Mouse (Mus musculus) neural tube, embryonic 15.5 days (tissue): ENCODE results near the gene Pick1. TPM values are rescaled to one million over a fixed set of nuclear protein-coding genes. Genes with fewer than 3 reads are reported as not detected.
A peak's percentile ranks its signal among the peaks of the same experiment; 100 is the strongest.
"Not testable (repeated sequence)": the region's sequence is repeated elsewhere in the genome, so short reads cannot be mapped to it uniquely, and the experiment has no call there.

ENCODE experiments used
- ATAC-seq: fragments of 200-750 bp; cut with Nextera tagmentation; 2 replicates; pipeline ENCODE4 v1.8.0; 2017; ENCODE audit warnings: mild to moderate bottlenecking, moderate TSS enrichment, moderate library complexity; ENCODE audit not compliant: low FRiP score
- H3K27ac ChIP-seq: fragments of 300-500 bp; sonication (generic); replicated peaks from 2 replicates; pipeline ENCODE4 v1.5.1; 2015; ENCODE audit warnings: mild to moderate bottlenecking, inconsistent platforms
- H3K27me3 ChIP-seq: fragments of 300-500 bp; sonication (generic); replicated peaks from 2 replicates; pipeline ENCODE4 v1.6.1; 2015; ENCODE audit warnings: inconsistent platforms
- H3K36me3 ChIP-seq: fragments of 300-500 bp; sonication (generic); 2 replicates; pipeline ENCODE4 v1.6.1; 2015; ENCODE audit warnings: inconsistent platforms
- H3K4me1 ChIP-seq: fragments of 300-500 bp; sonication (generic); 2 replicates; pipeline ENCODE4 v1.6.1; 2015; ENCODE audit warnings: inconsistent platforms
- H3K4me2 ChIP-seq: fragments of 300-500 bp; sonication (generic); 2 replicates; pipeline ENCODE4 v1.6.1; 2015; ENCODE audit warnings: inconsistent platforms, mild to moderate bottlenecking, moderate library complexity
- H3K4me3 ChIP-seq: fragments of 300-500 bp; sonication (generic); replicated peaks from 2 replicates; pipeline ENCODE4 v1.5.1; 2015; ENCODE audit warnings: mild to moderate bottlenecking, inconsistent platforms
- H3K9ac ChIP-seq: fragments of 300-500 bp; sonication (generic); replicated peaks from 2 replicates; pipeline ENCODE4 v1.6.1; 2015; ENCODE audit warnings: mild to moderate bottlenecking, inconsistent platforms
- H3K9me3 ChIP-seq: fragments of 300-500 bp; sonication (generic); replicated peaks from 2 replicates; pipeline ENCODE4 v1.6.1; 2016; ENCODE audit warnings: inconsistent platforms
- WGBS: fragments of 180-500 bp; shearing (Covaris S2); methylation state at CpG from one replicate; pipeline ENCODE4 v1.1.7; 2015; ENCODE audit warnings: mixed read lengths; 5-methylcytosine and 5-hydroxymethylcytosine counted together
- polyA plus RNA-seq: library from polyadenylated mRNA; unstranded; fragments of >200 nt; fragmentation: Nextera tagmentation; extraction: Ambion mirVana; gene quantifications from 2 replicates; pipeline ENCODE4 v1.2.1, GENCODE M21; 2015

The Pick1 gene
- polyA plus RNA-seq, 1 experiment from 2014 or later, result 99.7 TPM

DNA sequence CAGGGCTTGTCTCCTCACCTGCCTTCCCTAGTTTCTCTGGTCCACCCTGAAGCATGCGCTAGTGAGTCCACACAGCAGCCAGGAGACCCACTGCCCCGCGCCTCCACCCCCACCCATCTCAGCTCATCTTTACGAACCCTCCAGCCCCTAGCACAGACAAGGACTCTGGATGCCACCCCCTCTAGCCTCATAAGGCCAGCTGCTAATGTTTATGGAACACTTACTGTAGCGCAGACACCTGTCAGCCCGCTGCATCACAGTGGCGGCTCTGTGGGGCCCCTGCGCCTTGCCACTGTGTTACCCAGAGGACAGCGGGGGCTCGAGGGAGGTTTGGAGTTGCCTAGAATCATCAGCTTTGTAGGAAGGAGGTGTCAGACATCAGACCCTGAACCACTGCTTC is 26.4 kb upstream of the Pick1 start:
- Histone ChIP-seq H3K4me2 (no peak overlapping the region; the same call in 1 of the 2 replicates), H3K9me3 (no peaks in the 10 kb centered on the region), H3K27me3 (no peaks in the 10 kb centered on the region), H3K9ac (no peak overlapping the region), H3K4me3 (no peak overlapping the region), H3K4me1 (peaks cover 18% of the 10 kb centered on the region), H3K27ac (peak overlapping the region; percentile 56; the same call in 1 of the 2 replicates), H3K36me3 (no peaks in the 10 kb centered on the region)
- ATAC-seq, result no peak
- 22% methylated on average over 10 of the region's 10 CpGs for WGBS

- H3K4me3 ChIP-seq, result no peak overlapping the region
- no peaks in the 10 kb centered on the region for H3K9me3 ChIP-seq
- no peaks in the 10 kb centered on the region for H3K27me3 ChIP-seq
- H3K27ac ChIP-seq, result no peak overlapping the region
- no peaks in the 10 kb centered on the region for H3K4me1 ChIP-seq
- no peak for ATAC-seq
- no peak overlapping the region for H3K9ac ChIP-seq
- WGBS, result 83% methylated on average over 6 of the region's 6 CpGs
- no peaks in the 10 kb centered on the region for H3K36me3 ChIP-seq
- H3K4me2 ChIP-seq, result no peak overlapping the region
These were observed 20.8 kb upstream of the Pick1 start for GRCm38 (mm10) chr15:79208211-79208610.

DNA sequence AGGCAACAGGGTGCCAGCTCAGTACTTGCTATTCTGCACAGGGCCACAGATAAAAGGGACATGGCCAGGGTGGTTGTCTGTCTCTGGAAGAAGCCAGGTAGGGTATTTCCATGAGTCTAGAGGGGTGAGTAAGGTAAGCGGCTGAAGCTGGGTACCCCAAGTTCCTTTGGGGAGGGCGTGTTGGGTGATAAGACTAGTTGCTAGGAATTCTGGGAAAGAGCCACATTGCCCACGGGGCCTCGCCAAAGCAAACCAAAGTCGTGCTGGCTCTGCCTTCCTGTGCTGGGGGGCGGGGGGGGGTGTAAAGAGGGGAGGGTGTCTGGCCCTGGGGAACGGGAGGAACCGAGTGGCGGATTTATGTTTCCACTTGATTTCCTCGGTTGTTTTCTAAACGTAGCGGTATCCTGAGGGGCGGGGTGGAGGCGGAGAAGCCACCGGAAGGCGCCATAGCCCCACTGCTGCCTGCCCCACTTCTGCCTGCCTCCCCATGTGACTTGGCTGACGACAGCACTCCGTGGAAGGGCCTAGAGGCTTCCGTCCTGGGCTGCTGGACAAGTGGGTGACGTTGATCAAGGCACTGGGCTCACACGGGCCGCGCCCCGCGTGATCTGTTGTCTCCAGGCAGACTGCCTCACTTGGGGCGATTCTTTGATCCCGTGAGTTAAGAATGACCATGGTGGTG is 20.1 kb upstream of the Pick1 start:
- ATAC-seq, result no peak
- no peak overlapping the region for H3K9ac ChIP-seq
- no peaks in the 10 kb centered on the region for H3K4me1 ChIP-seq
- H3K4me3 ChIP-seq, result no peak overlapping the region
- H3K4me2 ChIP-seq, result no peak overlapping the region
- H3K36me3 ChIP-seq, result no peaks in the 10 kb centered on the region
- H3K27me3 ChIP-seq, result no peaks in the 10 kb centered on the region
- H3K9me3 ChIP-seq, result no peaks in the 10 kb centered on the region
- no peak overlapping the region for H3K27ac ChIP-seq
- WGBS, result 77% methylated on average over 27 of the region's 27 CpGs

DNA sequence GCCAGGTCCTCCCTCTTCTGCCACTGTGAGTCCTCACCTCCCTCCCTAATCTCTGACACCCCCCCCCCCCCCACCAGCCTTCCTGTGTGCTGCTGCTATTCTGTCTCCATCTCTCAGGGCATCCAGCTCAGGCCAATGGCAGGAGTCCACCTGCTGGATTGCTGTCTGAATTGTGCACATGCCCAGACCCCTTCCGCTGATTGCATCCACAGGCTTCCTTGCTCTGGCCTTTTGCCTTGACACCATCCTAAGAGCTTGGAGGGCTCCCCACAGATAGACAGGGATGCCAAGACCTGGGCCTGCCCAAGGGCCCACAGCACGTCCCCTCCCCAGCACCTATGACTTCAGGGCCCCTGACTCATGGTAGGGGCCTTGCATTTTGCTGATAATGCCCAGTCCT is 18.6 kb upstream of the Pick1 start:
- no peak for ATAC-seq
- H3K9me3 ChIP-seq, result no peaks in the 10 kb centered on the region
- H3K27me3 ChIP-seq, result no peaks in the 10 kb centered on the region
- H3K36me3 ChIP-seq, result no peaks in the 10 kb centered on the region
- 80% methylated on average over 2 of the region's 2 CpGs for WGBS
- H3K27ac ChIP-seq, result no peak overlapping the region
- H3K4me2 ChIP-seq, result no peak overlapping the region
- no peaks in the 10 kb centered on the region for H3K4me1 ChIP-seq
- no peak overlapping the region for H3K4me3 ChIP-seq
- H3K9ac ChIP-seq, result no peak overlapping the region

DNA sequence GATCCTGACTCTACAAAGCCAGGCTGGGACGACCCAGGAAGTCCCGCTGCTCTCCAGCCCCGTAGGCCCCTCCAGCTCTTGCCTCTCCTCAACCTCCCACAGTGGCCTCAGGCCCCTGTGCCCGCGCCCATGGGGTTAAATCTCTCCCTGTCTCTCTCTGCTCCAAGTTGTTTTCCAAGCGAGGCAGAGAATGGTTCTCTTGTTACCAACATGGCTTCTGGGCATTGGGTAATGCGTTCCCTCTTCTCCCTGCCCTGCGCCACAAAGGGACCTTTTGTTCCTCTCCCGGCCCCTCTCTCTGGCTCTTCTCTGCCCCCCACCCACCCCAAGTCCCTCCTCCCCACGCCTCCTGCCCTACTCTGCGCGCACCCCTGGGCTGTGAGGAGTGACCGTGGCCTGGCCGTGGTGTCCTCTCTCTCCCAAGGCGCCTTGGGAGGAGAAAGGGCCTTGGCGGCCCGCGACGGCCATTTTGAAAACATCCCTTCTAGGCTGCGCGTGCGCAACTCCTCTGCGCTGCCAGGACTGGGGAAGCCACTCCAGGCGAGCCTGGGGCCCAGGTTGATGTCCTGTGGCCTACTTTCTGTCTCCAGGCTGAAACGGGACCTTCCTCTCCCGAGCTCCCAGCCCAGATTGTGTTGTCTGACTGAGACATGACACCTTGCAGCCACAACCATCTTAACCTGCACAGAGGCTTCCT is 16.1 kb upstream of the Pick1 start:
- Histone ChIP-seq H3K27ac (no peak overlapping the region), H3K4me2 (no peak overlapping the region), H3K9me3 (no peaks in the 10 kb centered on the region), H3K27me3 (no peaks in the 10 kb centered on the region), H3K36me3 (no peaks in the 10 kb centered on the region), H3K9ac (no peak overlapping the region), H3K4me1 (no peaks in the 10 kb centered on the region), H3K4me3 (no peak overlapping the region)
- ATAC-seq, result no peak
- 87% methylated on average over 26 of the region's 26 CpGs for WGBS

DNA sequence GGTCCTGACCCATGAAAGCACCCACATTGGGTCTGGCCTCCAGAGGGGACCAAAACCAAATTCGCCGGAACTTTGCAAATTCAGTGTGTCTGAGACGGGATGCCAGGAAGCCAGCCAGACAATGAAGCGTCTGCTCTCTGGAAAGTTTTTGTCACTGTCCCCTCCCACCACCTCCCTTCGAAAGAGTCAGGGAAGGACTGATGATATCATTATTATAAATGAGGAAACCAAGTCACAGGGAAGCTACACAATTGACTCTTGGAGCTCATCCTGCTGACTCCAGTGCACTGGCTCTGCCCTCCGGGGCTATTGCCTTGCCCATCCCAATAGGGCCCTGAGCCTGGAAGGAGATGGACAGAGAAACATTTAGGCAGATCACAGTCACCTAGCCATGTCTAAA is 15.4 kb upstream of the Pick1 start:
- no peak overlapping the region for H3K9ac ChIP-seq
- no peaks in the 10 kb centered on the region for H3K4me1 ChIP-seq
- no peaks in the 10 kb centered on the region for H3K27me3 ChIP-seq
- no peaks in the 10 kb centered on the region for H3K9me3 ChIP-seq
- ATAC-seq, result no peak
- H3K4me3 ChIP-seq, result no peak overlapping the region
- 79% methylated on average over 6 of the region's 6 CpGs for WGBS
- no peak overlapping the region for H3K27ac ChIP-seq
- H3K36me3 ChIP-seq, result no peaks in the 10 kb centered on the region
- no peak overlapping the region for H3K4me2 ChIP-seq

DNA sequence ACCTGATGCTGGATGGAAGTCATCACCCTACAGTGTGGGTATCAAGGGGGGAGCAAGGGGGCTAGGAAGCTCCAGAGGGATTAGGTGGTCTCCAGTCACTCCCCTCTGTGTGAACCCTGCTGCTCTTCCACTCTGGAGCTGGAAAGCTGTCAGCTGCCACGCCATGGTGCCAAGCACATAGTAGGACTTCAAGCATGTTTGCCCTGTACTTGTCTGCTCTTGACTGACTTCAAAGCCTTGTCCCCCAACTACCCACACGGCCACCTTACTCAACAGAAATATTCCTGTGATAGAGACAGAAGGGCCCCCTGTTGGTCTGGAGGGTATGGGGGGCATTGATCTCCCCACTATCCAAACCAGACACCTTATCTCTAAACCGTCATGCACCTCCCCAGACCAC is 12.8 kb upstream of the Pick1 start:
- no peak overlapping the region for H3K4me2 ChIP-seq
- no peak for ATAC-seq
- no peak overlapping the region for H3K9ac ChIP-seq
- no peak overlapping the region for H3K4me3 ChIP-seq
- H3K27me3 ChIP-seq, result no peaks in the 10 kb centered on the region
- 83% methylated on average over 3 of the region's 3 CpGs for WGBS
- H3K9me3 ChIP-seq, result no peaks in the 10 kb centered on the region
- H3K4me1 ChIP-seq, result no peaks in the 10 kb centered on the region
- no peak overlapping the region for H3K27ac ChIP-seq
- no peaks in the 10 kb centered on the region for H3K36me3 ChIP-seq

- Histone ChIP-seq H3K4me3 (no peak overlapping the region), H3K36me3 (no peaks in the 10 kb centered on the region), H3K27me3 (no peaks in the 10 kb centered on the region), H3K27ac (no peak overlapping the region), H3K4me1 (peaks cover 4% of the 10 kb centered on the region), H3K9me3 (no peaks in the 10 kb centered on the region), H3K9ac (no peak overlapping the region), H3K4me2 (no peak overlapping the region)
- WGBS, result 0% methylated on average over 1 of the region's 1 CpGs
- ATAC-seq, result no peak
These were observed 9.4 kb upstream of the Pick1 start for GRCm38 (mm10) chr15:79219572-79219971.

DNA sequence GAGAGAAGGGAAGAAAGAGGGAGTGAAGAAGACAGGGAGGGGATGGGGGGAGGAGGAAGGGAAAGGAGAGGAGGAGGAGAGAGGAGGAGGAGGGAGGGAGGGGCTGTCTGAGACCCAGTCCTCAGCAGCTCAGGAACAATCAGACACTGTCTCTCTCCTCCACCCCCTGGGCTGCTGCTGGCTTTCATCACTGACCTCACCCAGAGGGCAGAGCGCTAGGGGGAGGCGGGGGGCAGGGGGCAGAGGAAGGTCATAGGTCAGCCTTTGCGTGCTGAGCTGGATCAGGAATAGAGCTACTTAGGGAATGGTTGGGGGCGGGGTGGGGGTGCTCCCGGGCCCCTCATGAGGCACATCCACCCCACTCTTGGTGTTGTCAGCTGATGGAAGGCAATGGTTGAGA is 5.3 kb upstream of the Pick1 start:
- H3K4me2 ChIP-seq, result no peak overlapping the region
- no peaks in the 10 kb centered on the region for H3K9me3 ChIP-seq
- no peaks in the 10 kb centered on the region for H3K27me3 ChIP-seq
- no peak overlapping the region for H3K9ac ChIP-seq
- WGBS, result 9% methylated on average over 5 of the region's 5 CpGs
- no peak overlapping the region for H3K4me3 ChIP-seq
- no peaks in the 10 kb centered on the region for H3K36me3 ChIP-seq
- no peak for ATAC-seq
- no peak overlapping the region for H3K27ac ChIP-seq
- peaks cover 12% of the 10 kb centered on the region for H3K4me1 ChIP-seq

DNA sequence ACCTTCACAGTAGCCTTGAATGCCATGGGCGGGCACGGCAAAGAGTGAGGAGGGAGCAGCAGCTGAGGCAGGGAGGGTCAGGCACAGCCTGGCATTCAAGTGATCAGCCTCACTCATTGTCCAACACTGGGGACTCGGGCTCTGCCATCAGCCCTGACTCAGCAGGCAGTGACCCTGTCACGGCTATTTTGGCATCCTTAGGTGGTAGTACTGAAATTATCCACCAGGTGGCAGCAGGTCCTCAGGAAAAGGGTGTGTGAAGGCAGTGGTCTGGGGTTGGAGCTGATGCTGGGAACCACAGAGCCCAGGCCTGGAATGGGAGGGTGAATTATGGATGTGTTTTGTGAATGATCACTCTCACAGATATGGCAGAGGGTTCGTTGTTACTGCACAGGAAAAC is 4.3 kb upstream of the Pick1 start:
- Histone ChIP-seq H3K4me3 (no peak overlapping the region), H3K27me3 (no peaks in the 10 kb centered on the region), H3K9ac (0 out of 2 replicates have a peak overlapping the region, but pooled peaks have one; percentile 26), H3K4me2 (peak overlapping the region; percentile 19; the same call in 1 of the 2 replicates), H3K4me1 (peaks cover 17% of the 10 kb centered on the region), H3K36me3 (no peaks in the 10 kb centered on the region), H3K9me3 (no peaks in the 10 kb centered on the region), H3K27ac (no peak overlapping the region; the same call in 1 of the 2 replicates)
- ATAC-seq, result peak; percentile 36
- 2% methylated on average over 5 of the region's 5 CpGs for WGBS

DNA sequence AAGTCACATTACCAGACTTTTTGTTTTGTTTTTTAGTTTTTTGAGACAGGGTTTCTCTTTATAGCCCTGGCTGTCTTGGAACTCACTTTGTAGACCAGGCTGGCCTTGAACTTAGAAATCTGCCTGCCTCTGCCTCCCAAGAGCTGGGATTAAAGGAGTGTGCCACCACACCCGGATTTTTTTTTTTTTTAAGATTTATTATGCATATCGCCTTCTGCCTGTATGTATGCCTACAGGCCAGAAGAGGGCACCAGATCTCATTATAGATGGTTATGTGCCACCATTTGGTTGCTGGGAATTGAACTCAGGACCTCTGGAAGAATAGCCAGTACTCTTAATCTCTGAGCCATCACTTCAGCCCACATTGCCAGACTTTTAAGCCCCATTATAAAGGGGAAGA is 3.2 kb upstream of the Pick1 start:
- H3K4me2 ChIP-seq, H3K36me3 ChIP-seq, H3K27ac ChIP-seq, H3K9me3 ChIP-seq, H3K27me3 ChIP-seq, ATAC-seq, H3K9ac ChIP-seq, H3K4me3 ChIP-seq: not testable (repeated sequence)
- H3K4me1 ChIP-seq, result peaks cover 24% of the 10 kb centered on the region
- WGBS, result 61% methylated on average over 2 of the region's 2 CpGs

GRCm38 (mm10) chr15:79235268-79235667 is 6.3 kb downstream of the Pick1 start:
- no peak overlapping the region for H3K4me2 ChIP-seq
- H3K4me1 ChIP-seq, result peaks cover 2% of the 10 kb centered on the region
- ATAC-seq, result no peak
- peaks cover 70% of the 10 kb centered on the region for H3K36me3 ChIP-seq
- no peaks in the 10 kb centered on the region for H3K9me3 ChIP-seq
- no peaks in the 10 kb centered on the region for H3K27me3 ChIP-seq
- H3K27ac ChIP-seq, result no peak overlapping the region
- 72% methylated on average over 9 of the region's 9 CpGs for WGBS
- H3K9ac ChIP-seq, result no peak overlapping the region
- no peak overlapping the region for H3K4me3 ChIP-seq
